Mouse (Mus musculus): ENCODE data around the gene Epn1.

Gene Epn1

GRCm38 (mm10) chr7:5080010-5080751, at the start of gene Epn1:
Epn1 (plus strand) TSS chr7:5080235.
- CTCF ChIA-PET, result no interaction called here

GRCm38 (mm10) chr7:5030554-5031275, 49.3 kb upstream of the Epn1 start:
- CTCF ChIA-PET, result no interaction called here

DNA sequence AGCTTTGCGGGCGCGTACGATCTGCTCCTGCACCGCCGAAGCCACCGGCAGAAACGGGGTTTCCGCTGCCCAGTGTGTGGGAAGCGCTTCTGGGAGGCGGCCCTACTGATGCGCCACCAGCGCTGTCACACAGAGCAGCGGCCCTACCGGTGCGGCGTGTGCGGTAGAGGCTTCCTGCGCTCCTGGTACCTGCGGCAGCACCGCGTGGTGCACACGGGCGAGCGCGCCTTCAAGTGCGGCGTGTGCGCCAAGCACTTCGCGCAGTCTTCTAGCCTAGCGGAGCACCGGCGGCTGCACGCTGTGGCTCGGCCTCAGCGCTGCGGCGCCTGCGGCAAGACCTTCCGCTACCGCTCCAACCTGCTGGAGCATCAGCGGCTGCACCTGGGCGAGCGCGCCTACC, 48.5 kb upstream of the Epn1 start:
- CTCF ChIA-PET, result no interaction called here

GRCm38 (mm10) chr7:5033818-5034217, 46.2 kb upstream of the Epn1 start, which contains the start of gene 4632433K11Rik:
4632433K11Rik (plus strand) TSS chr7:5034118.
- CTCF ChIA-PET, result interaction anchor here (0.5 kb wide), 1 partner anchor 48 kb away, joined by 7 read pairs; no protein-coding TSS in a partner anchor

DNA sequence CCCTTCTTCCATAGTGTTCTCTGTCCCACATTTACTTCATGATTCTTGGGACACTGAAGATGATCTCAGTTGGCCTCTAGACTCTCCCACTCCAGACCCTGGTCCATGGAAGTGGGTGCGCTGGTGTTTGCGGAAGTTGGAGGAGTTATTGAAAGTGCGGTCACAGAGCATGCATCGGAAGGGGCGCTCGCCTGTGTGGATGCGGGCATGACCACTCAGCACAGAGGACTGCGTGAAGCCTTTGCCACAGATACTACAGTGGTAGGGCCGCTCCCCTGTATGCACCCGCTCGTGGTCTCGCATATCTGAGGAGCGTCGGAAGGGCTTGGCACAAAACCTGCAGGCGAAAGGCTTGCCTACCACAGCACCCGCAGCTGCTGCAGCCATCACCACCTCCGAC, 44.4 kb upstream of the Epn1 start:
- CTCF ChIA-PET, result no interaction called here

DNA sequence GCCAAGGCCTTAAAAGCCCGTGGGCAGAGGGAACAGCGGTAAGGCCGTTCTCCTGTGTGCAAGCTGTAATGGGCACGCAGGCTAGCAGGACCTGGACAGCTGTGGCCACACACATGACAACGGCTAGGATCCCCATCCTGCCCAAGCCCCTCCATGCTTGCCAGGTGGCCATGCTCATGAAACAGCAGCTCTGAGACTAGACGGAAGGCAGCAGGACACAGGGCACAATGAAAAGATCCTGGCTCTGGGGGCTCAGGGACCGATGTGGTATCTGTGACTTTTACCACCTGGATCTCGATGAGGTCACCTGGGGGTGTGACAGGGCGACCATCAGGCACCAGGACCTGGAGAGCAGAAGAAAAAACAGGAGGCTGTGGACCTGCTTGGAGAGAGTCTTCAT, 43.9 kb upstream of the Epn1 start:
- CTCF ChIA-PET, result no interaction called here

DNA sequence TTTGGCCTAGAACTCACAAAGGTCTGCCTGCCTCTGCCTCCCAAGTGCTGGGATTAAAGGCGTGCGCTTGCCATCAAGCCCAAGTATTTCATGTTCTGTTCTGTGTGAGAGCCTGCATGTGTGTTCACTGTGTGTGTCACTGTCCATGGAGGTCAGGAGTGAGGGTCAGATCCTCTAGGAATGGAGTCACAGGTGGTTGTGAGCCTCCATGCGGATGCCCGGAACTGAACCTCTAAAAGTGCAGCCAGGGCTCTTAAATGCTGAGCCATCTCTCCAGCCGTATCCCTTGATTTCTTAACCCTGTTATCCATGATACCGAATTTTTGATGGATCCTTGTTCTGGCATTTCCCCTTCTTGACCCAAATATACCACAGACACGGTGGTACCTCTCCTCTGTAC, 43.0 kb upstream of the Epn1 start:
- CTCF ChIA-PET, result interaction anchor here (0.6 kb wide), 1 partner anchor 916 kb away, joined by 4 read pairs; no protein-coding TSS in a partner anchor

DNA sequence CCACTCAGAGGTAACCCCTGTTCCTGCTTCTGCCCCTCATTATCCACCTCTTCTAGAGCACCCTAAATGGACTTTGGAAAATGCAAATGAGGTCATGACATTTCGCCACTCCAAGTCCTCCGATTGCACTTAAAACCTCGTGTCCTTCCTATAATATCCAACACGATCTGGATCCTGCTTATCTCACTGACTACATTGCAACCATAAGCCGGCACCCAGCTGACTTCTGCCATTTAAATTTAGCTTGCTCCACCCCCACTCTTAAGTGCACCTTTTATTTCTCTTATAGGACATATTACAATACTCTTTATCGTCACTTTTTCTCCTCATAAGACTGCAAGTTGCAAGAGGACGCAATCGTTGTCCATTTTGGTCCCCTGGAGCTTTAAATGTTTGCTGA, 42.6 kb upstream of the Epn1 start:
- CTCF ChIA-PET, result interaction anchor here (0.6 to 1.3 kb wide), 2 partner anchors 22 to 917 kb away, joined by 3 to 4 read pairs; no protein-coding TSS in a partner anchor

GRCm38 (mm10) chr7:5038109-5038732, 41.8 kb upstream of the Epn1 start, which contains the start of gene Zfp784:
Zfp784 (minus strand) TSS chr7:5038446.
- CTCF ChIA-PET, result interaction anchor here (1.3 kb wide), 1 partner anchor 21 kb away, joined by 3 read pairs; no protein-coding TSS in a partner anchor

DNA sequence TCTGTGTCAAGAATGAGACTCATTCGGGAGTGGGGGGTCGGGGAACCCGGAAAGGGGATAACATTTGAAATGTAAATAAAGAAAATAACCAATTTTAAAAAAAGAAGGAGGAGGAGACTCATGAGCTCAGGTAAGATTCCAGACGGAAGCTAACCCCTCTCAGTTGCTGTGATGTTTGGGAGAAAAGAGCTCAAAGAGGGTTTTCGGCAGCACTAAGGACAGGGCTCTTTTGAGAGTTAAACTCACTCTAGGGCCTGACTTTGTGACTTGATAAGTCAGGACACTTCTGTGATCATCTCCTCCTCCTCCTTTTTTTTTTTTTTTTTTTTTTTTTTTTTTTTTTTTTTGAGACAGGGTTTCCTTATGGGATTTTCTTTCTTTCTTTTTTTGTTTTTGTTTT, 41.1 kb upstream of the Epn1 start:
- CTCF ChIA-PET, result no interaction called here

- CTCF ChIA-PET, result no interaction called here
These were observed 35.1 kb upstream of the Epn1 start for GRCm38 (mm10) chr7:5044981-5045380.

DNA sequence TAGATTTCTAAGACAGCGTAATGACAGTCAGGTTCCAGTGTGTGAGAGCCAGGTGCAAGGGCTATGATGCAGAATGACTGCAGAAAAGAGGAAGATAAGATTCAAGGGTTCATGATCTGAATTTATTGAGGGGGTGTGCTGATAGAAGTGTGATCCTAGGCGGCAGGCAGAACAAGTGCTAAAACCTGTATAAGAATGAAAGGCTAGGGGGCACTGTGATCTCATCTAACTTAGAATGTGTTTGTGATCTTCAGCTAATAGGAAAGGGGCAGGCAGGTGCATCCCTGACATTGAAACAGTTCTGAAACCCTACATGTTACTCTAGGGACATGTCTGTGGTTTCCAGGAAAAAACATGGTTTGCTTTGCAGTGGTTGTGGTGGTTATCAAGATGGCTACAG, 33.9 kb upstream of the Epn1 start:
- CTCF ChIA-PET, result interaction anchor here (1.3 to 1.6 kb wide), 2 partner anchors 30 to 46 kb away, joined by 3 to 8 read pairs; no protein-coding TSS in a partner anchor

DNA sequence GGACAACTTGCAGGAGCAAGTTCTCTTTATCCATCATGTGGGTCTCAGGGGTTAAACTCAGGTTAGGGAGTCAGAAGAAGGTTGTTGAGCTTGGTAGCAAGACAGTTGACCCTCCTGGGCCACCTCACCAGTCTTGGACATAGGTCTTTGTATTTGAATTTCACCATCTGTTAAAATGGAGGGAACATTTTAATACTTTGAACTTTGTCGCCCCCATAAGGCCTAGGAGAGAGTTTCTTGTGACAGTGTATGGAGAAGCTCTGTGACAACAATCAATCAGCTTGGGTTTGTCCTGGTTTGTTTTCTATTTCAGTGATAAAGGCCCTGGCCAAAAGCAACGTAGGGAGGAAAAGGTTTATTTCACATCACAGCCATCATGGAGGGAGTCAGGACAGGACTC, 32.7 kb upstream of the Epn1 start:
- CTCF ChIA-PET, result interaction anchor here (0.5 to 1.6 kb wide), 4 partner anchors 31 to 106 kb away, joined by 3 to 8 read pairs (median 3); no protein-coding TSS in a partner anchor

GRCm38 (mm10) chr7:5051193-5052192, 28.5 kb upstream of the Epn1 start, which contains the start of gene Zfp580:
Zfp580 (plus strand) TSS chr7:5051538.
- CTCF ChIA-PET, result interaction anchor here (0.6 to 1.8 kb wide), 4 partner anchors 8 to 37 kb away, joined by 3 to 4 read pairs (median 4); partner anchors contain the start of genes Fiz1 and Zfp865

DNA sequence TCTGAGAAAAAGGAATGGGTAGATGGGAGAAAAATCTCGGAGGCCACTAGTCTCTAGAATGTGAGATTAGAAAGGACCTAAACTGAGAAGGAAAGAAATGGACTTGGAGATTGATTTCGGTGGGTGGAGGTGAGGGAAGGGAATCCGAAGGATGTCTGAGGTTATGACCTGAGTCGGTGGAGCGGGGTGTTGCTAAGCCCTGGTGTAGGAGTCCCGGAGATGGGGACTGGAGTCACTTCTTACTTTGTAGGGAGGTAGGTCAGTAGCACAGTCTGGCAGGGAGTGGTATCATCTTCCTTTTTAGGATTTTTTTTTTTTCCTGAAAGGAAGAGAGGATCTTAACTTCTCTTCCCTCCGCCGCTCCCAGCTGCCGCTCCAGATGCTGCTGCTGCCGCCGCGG, 27.6 kb upstream of the Epn1 start:
- CTCF ChIA-PET, result interaction anchor here (0.7 to 0.8 kb wide), 2 partner anchors 12 to 47 kb away, joined by 3 read pairs; no protein-coding TSS in a partner anchor

DNA sequence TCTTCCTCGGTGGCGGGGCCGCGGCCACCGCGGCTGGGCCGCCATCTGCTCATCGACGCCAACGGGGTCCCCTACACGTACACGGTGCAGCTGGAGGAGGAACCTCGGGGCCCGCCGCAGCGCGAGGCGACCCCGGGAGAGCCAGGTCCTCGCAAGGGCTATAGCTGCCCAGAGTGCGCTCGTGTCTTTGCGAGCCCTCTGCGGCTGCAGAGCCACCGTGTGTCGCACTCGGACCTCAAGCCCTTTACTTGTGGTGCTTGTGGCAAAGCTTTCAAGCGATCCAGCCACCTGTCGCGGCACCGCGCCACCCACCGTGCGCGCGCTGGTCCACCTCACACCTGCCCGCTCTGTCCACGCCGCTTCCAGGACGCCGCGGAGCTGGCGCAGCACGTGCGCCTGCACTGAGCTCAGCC, 27.1 kb upstream of the Epn1 start:
- CTCF ChIA-PET, result interaction anchor here (0.7 kb wide), 1 partner anchor 48 kb away, joined by 3 read pairs; no protein-coding TSS in a partner anchor

GRCm38 (mm10) chr7:5053456-5054179, 26.4 kb upstream of the Epn1 start:
- CTCF ChIA-PET, result no interaction called here

DNA sequence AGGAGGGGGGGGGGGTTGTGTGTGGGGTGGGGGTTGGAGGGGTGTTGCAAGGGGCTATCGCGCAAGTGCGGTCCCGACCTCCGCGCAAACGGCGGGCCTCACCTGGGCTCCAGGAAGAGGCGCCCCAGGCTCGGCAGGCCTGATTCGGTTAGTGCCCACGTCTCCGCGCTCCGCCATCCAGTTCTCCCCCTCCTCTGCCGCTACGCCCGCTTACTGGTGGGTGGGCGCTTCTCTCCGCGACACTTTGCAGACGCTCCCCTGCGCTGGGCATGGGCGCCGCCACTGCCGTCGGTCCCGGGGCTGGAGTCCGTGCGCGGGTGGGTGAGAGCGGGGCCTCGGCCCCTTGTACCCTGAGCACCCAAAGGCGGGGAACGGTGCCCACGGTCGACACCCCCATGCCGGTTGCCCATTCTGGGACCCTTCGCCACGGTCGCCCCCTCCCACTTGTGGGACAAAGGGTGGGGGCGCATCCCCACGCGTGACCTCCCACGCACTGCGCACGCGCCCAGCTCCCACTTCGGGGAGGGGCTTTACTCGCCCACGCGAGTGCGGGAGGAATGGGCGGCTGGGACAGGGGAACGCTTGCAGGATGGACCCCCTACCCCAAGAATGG, 23.3 kb upstream of the Epn1 start:
- CTCF ChIA-PET, result interaction anchor here (0.5 kb wide), 1 partner anchor 309 kb away, joined by 3 read pairs; no protein-coding TSS in a partner anchor

DNA sequence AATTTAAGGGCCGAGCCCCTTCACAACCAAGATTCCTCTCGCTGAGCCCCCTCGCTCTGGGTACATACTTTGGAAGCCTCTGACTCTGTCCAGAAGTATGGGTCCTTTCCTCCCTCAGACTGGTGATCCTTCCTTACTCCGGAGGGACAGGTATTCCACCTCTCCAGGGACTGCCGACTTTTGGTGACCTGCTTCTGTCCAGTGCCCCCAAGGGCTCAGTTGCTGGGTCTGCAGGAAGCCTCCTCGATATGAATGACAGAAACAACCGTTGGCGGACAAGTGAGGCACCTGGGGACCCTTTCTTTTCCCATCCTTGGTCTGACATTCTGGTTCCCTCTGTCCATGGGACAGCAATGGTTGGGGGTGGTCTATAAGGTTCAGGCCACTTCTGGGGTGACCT, 22.7 kb upstream of the Epn1 start:
- CTCF ChIA-PET, result no interaction called here
